Mouse (Mus musculus) cortical plate, adult 2 months (tissue): ENCODE results near the gene C2cd3. TPM values are rescaled to one million over a fixed set of nuclear protein-coding genes. Genes with fewer than 3 reads are reported as not detected.

ENCODE experiments used
- H3K27ac ChIP-seq: fragments of 200-500 bp; 2 replicates; pipeline ENCODE4 v1.5.1; 2012; ENCODE audit warnings: low read length, control low read depth, inconsistent platforms; ENCODE audit not compliant: insufficient read depth
- H3K4me1 ChIP-seq: fragments of 200-500 bp; 2 replicates; pipeline ENCODE4 v1.6.1; 2011; ENCODE audit warnings: low read length; ENCODE audit not compliant: control insufficient read depth, insufficient read depth
- H3K4me3 ChIP-seq: fragments of 200-500 bp; 2 replicates; pipeline ENCODE4 v1.5.1; 2011; ENCODE audit warnings: mild to moderate bottlenecking, low read length, control low read depth; ENCODE audit not compliant: insufficient read depth
- CTCF ChIP-seq: fragments of 200-500 bp; IDR thresholded peaks from 2 replicates; pipeline ENCODE4 v1.5.1; 2011; ENCODE audit warnings: mild to moderate bottlenecking, control low read depth, low read length; ENCODE audit not compliant: insufficient read depth; ENCODE audit errors: extremely low read depth
- POLR2A ChIP-seq: fragments of 200-500 bp; IDR thresholded peaks from 2 replicates; pipeline ENCODE4 v1.6.1; 2011; ENCODE audit warnings: mild to moderate bottlenecking, low read length, control low read depth; ENCODE audit not compliant: insufficient read depth; ENCODE audit errors: extremely low read depth
- polyA plus RNA-seq: library from polyadenylated mRNA; depleted of rRNA; stranded (reverse); fragments of >200 nt; gene quantifications from 2 replicates; pipeline ENCODE4 v1.2.3, GENCODE M21; 2012

The C2cd3 gene
- polyA plus RNA-seq, 1 experiment = 19.6 TPM

DNA sequence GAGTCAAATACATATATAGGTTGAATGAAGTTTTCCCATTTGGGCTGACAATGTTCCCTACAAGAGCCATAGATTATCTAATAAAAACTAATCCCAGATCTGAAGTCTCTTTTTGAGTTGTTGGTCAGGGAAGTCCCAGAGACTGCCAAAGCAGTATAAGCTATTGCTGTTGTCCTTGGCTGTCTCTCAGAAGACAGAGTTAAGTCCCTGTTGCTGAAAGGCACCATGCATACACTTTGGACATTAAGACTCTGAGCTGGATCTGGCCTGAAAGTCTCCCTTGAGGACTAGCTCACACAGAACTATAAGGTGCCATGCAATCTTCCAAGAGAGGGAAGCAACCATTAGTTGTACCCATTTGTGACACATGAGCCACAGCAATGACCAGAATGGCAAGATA, 14.2 kb upstream of the C2cd3 start:
- no peak overlapping the region for H3K4me3 ChIP-seq
- TF ChIP-seq CTCF = no peak
- no peak for TF ChIP-seq POLR2A
- peaks cover 2% of the 10 kb centered on the region for H3K4me1 ChIP-seq
- no peak overlapping the region for H3K27ac ChIP-seq

DNA sequence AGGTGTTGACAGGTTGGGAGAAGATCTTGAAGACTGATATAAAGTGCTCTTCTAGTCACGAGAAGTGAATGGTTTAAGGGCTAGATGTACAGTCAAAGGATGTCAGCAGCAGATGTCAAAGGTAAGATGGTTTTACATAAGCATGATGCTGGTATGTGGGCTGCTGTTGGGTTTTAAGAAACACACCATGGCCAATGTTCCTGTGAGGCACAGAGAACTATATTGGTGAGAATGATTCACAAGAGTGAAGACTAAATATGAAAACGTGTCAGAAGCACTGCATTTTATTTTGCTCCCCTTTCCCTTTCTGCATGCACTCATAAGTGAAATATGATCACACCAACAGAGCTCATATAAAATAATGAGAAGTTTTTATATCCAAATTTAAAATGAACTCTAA, 8.9 kb upstream of the C2cd3 start:
- TF ChIP-seq CTCF (no peak), POLR2A (no peak)
- no peak overlapping the region for H3K27ac ChIP-seq
- no peak overlapping the region for H3K4me3 ChIP-seq
- peaks cover 6% of the 10 kb centered on the region for H3K4me1 ChIP-seq

- no peak overlapping the region for H3K27ac ChIP-seq
- peaks cover 6% of the 10 kb centered on the region for H3K4me1 ChIP-seq
- H3K4me3 ChIP-seq = no peak overlapping the region
- no peak for TF ChIP-seq POLR2A
- no peak for TF ChIP-seq CTCF
Observed at GRCm38 (mm10) chr7:100364888-100365287, 7.1 kb upstream of the C2cd3 start.

GRCm38 (mm10) chr7:100372452-100372980, 483 bp downstream of the C2cd3 start:
- Histone ChIP-seq H3K4me3 (peak overlapping the region; percentile 64), H3K4me1 (0 out of 2 replicates have a peak, but pooled peaks cover 2% of the 10 kb centered on the region), H3K27ac (no peak overlapping the region)
- TF ChIP-seq POLR2A = no peak
- TF ChIP-seq CTCF = no peak

DNA sequence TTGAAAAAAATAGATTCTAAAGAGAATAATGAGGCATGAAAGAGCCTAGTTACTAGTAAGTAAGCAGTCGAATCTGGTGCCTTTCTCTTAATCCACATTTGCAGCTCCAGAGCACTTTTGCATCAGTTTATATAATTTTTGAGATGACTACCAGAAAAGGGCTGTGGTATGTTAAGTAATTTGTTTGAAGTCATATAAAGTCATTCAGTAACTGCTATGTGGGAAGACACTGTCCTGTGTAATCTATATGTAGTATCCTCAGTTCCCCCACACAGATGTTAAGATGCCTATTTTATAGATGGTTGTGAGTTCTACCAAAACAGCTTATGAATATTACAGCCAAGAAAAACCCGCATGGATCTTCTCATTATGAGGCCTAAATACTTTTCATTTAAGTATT, 6.2 kb downstream of the C2cd3 start:
- no peak overlapping the region for H3K27ac ChIP-seq
- H3K4me3 ChIP-seq = no peak overlapping the region
- H3K4me1 ChIP-seq = peaks cover 2% of the 10 kb centered on the region
- TF ChIP-seq CTCF (no peak), POLR2A (no peak)

GRCm38 (mm10) chr7:100381161-100381560, 9.1 kb downstream of the C2cd3 start:
- Histone ChIP-seq H3K4me3 (no peak overlapping the region), H3K4me1 (peaks cover 2% of the 10 kb centered on the region), H3K27ac (no peak overlapping the region)
- TF ChIP-seq POLR2A = no peak
- no peak for TF ChIP-seq CTCF

DNA sequence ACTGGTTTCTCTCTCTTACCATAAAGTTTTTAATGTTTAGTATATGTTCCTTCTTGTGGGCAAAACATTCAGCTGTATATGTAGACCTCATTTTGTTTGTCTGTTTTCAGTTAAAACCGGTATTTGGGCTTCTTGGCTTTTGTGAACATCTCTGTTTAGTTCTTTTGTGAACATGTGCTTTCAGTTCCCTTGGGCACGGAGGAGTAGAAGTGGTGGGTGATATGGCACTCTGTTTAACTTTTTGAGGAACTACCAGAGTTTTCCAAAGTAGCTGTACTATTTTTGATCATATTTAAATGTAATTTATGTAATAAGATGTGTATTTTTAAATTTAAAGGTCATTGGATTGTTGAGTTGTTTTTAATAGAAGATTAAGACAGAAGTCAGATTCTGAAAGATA, 11.2 kb downstream of the C2cd3 start:
- no peak for TF ChIP-seq CTCF
- no peak for TF ChIP-seq POLR2A
- no peak overlapping the region for H3K27ac ChIP-seq
- H3K4me1 ChIP-seq = no peaks in the 10 kb centered on the region; the same call in 1 of the 2 replicates
- no peak overlapping the region for H3K4me3 ChIP-seq

DNA sequence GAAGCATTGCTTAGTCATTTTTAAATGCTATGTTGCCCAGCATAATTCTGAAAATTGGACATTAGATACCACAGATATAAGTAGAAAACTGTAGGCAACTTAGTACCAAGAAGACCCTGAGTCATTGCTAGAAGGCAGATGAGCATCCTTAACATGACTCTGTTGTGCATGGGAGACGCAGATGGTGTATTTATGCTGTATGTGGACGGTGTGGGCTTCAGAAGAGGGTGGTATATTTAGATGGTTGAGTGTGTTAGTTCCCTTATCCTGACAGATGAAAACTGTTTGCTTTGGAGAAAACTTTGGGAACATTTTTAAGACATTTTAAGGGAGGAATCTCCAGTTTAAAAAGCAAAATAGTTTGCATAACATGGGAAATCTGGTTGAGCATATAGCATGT, 16.1 kb downstream of the C2cd3 start:
- Histone ChIP-seq H3K27ac (no peak overlapping the region), H3K4me1 (peaks cover 2% of the 10 kb centered on the region), H3K4me3 (no peak overlapping the region)
- TF ChIP-seq CTCF (no peak), POLR2A (no peak)

DNA sequence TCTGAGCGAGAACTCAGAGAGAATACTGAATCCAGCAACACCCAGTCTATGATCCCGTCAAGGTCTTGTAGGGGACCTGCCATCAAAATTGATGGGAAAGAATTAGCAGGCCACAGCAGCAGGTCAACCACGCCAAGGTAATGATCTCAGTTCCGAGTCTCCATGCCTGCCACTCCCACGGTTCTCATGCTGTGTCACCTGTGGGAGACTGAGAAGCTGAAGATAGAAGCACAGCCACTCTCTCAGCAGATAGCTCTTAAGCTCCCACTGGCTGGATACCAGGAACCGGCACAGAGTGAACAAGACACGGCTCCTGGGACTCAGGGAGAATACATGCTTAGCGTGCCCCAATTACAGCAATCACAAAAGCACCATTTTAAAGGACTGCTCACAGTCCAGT, 18.1 kb downstream of the C2cd3 start:
- H3K27ac ChIP-seq = no peak overlapping the region
- no peak overlapping the region for H3K4me3 ChIP-seq
- peaks cover 2% of the 10 kb centered on the region for H3K4me1 ChIP-seq
- TF ChIP-seq POLR2A (no peak), CTCF (no peak)

GRCm38 (mm10) chr7:100392265-100392664, 20.2 kb downstream of the C2cd3 start:
- Histone ChIP-seq H3K4me1 (peaks cover 2% of the 10 kb centered on the region), H3K27ac (no peak overlapping the region), H3K4me3 (no peak overlapping the region)
- TF ChIP-seq POLR2A (no peak), CTCF (peak; percentile 10; the same call in 1 of the 2 replicates)
